8 mouse cellular contexts compared by ENCODE assay signal in genomic region chr11:58008437-58009050, GRCm38 (mm10). TPM values are rescaled to one million over a fixed set of nuclear protein-coding genes. Genes with fewer than 3 reads are reported as not detected.
A peak's percentile ranks its signal among the peaks of the same experiment; 100 is the strongest.
DNase-seq lines count a peak whose midpoint lies in the region; ATAC-seq and TF ChIP-seq lines count a peak whose summit lies in the region.

No protein-coding gene starts in this region.

- TF ChIP-seq EP300 in heart, postnatal 0 days (IDR thresholded peaks at IDR 0.05; ENCODE audit: low read depth): 0 out of 2 replicates have a peak, but pooled peaks have one; percentile 16

- H3K9me3 ChIP-seq in E14TG2a.4 (ENCODE audit: low read length): no peaks in the 10 kb centered on the region
- no peaks in the 10 kb centered on the region for H3K9me3 ChIP-seq in forebrain, embryonic 12.5 days
- H3K9me3 ChIP-seq in heart, postnatal 0 days (replicated peaks; ENCODE audit: control insufficient read depth, low read length): no peaks in the 10 kb centered on the region
- H3K9me3 ChIP-seq in liver, embryonic 15.5 days (replicated peaks): no peaks in the 10 kb centered on the region
- no peaks in the 10 kb centered on the region for H3K9me3 ChIP-seq in neural tube, embryonic 11.5 days (ENCODE audit: control insufficient read depth, low read length)
- no peaks in the 10 kb centered on the region for H3K9me3 ChIP-seq in stomach, embryonic 16.5 days (replicated peaks; ENCODE audit: control insufficient read depth, low read length)

- no peaks in the 10 kb centered on the region for H3K27me3 ChIP-seq in E14TG2a.4 (ENCODE audit: insufficient read depth, low read length)
- no peaks in the 10 kb centered on the region for H3K27me3 ChIP-seq in forebrain, embryonic 12.5 days
- no peaks in the 10 kb centered on the region for H3K27me3 ChIP-seq in heart, postnatal 0 days (ENCODE audit: control insufficient read depth, insufficient read depth, low read length)
- no peaks in the 10 kb centered on the region for H3K27me3 ChIP-seq in liver, embryonic 15.5 days
- H3K27me3 ChIP-seq in neural tube, embryonic 11.5 days (ENCODE audit: control insufficient read depth, insufficient read depth, low read length): no peaks in the 10 kb centered on the region
- no peaks in the 10 kb centered on the region for H3K27me3 ChIP-seq in stomach, embryonic 16.5 days (ENCODE audit: control insufficient read depth, insufficient read depth, low read length)

- ATAC-seq in forebrain, embryonic 12.5 days (ENCODE audit: low FRiP score): peak; percentile 90
- ATAC-seq in heart, postnatal 0 days (ENCODE audit: insufficient read depth, low read depth): peak; percentile 91
- peak; percentile 87 for ATAC-seq in liver, embryonic 15.5 days (ENCODE audit: insufficient read depth)
- ATAC-seq in neural tube, embryonic 11.5 days (ENCODE audit: insufficient read depth, low FRiP score, low TSS enrichment): peak; percentile 84
- ATAC-seq in stomach, embryonic 16.5 days (ENCODE audit: insufficient read depth, low FRiP score): peak; percentile 93

- no peak for TF ChIP-seq CTCF in E14TG2a.4 (conservative IDR thresholded peaks at IDR 0.05; ENCODE audit: low read length)
- TF ChIP-seq CTCF in heart, postnatal 0 days (IDR thresholded peaks at IDR 0.05; ENCODE audit: low read depth): no peak

- WGBS in forebrain, embryonic 12.5 days: under 1% methylated on average over 58 of the region's 74 CpGs
- WGBS in heart, postnatal 0 days: under 1% methylated on average over 59 of the region's 74 CpGs
- 1% methylated on average over 73 of the region's 74 CpGs for WGBS in liver, embryonic 15.5 days (ENCODE audit: insufficient replicate concordance)
- under 1% methylated on average over 32 of the region's 74 CpGs for WGBS in neural tube, embryonic 11.5 days
- WGBS in stomach, embryonic 16.5 days: under 1% methylated on average over 44 of the region's 74 CpGs

- H3K27ac ChIP-seq in forebrain, embryonic 12.5 days: peak overlapping the region; percentile 91
- peak overlapping the region; percentile 92 for H3K27ac ChIP-seq in heart, postnatal 0 days (ENCODE audit: low read depth)
- peak overlapping the region; percentile 94 for H3K27ac ChIP-seq in liver, embryonic 15.5 days (replicated peaks)
- H3K27ac ChIP-seq in neural tube, embryonic 11.5 days (ENCODE audit: low read depth, low read length): peak overlapping the region; percentile 83
- H3K27ac ChIP-seq in stomach, embryonic 16.5 days (ENCODE audit: low read length): peak overlapping the region; percentile 91

- peak; percentile 86 for DNase-seq in c-Kit-positive CD71-positive TER-119-negative erythroid progenitor cells, embryonic 14.5 days (ENCODE audit: low read depth)
- DNase-seq in heart, postnatal 0 days (ENCODE audit: low spot score): peak; percentile 92
- DNase-seq in kidney, postnatal 36 days: peak; percentile 89 to 92
- DNase-seq in neural tube, embryonic 11.5 days (ENCODE audit: low spot score): peak; percentile 93

- H3K4me1 ChIP-seq in E14TG2a.4 (replicated peaks; ENCODE audit: low read depth, low read length): peaks cover 60% of the 10 kb centered on the region
- peaks cover 25% of the 10 kb centered on the region for H3K4me1 ChIP-seq in forebrain, embryonic 12.5 days
- H3K4me1 ChIP-seq in heart, postnatal 0 days (ENCODE audit: control insufficient read depth, insufficient read depth): peaks cover 12% of the 10 kb centered on the region
- H3K4me1 ChIP-seq in liver, embryonic 15.5 days (replicated peaks): peaks cover 49% of the 10 kb centered on the region
- peaks cover 13% of the 10 kb centered on the region; the same call in 1 of the 2 replicates for H3K4me1 ChIP-seq in neural tube, embryonic 11.5 days (ENCODE audit: control insufficient read depth, insufficient read depth, low read length)
- H3K4me1 ChIP-seq in stomach, embryonic 16.5 days (ENCODE audit: control insufficient read depth, insufficient read depth, low read length): peaks cover 22% of the 10 kb centered on the region

- peak overlapping the region; percentile 96 for H3K4me3 ChIP-seq in E14TG2a.4 (replicated peaks; ENCODE audit: low read length)
- H3K4me3 ChIP-seq in forebrain, embryonic 12.5 days (replicated peaks): peak overlapping the region; percentile 95
- H3K4me3 ChIP-seq in heart, postnatal 0 days (ENCODE audit: low read depth, low read length): peak overlapping the region; percentile 86
- H3K4me3 ChIP-seq in liver, embryonic 15.5 days (replicated peaks): peak overlapping the region; percentile 91
- peak overlapping the region; percentile 95 for H3K4me3 ChIP-seq in neural tube, embryonic 11.5 days (ENCODE audit: low read depth, low read length)
- H3K4me3 ChIP-seq in stomach, embryonic 16.5 days (replicated peaks; ENCODE audit: low read length): peak overlapping the region; percentile 97

- peak overlapping the region; percentile 82 for H3K4me2 ChIP-seq in forebrain, embryonic 12.5 days
- H3K4me2 ChIP-seq in heart, postnatal 0 days (ENCODE audit: low read depth, low read length): peak overlapping the region; percentile 93
- peak overlapping the region; percentile 94 for H3K4me2 ChIP-seq in liver, embryonic 15.5 days
- H3K4me2 ChIP-seq in neural tube, embryonic 11.5 days (ENCODE audit: low read depth): peak overlapping the region; percentile 81
- H3K4me2 ChIP-seq in stomach, embryonic 16.5 days (ENCODE audit: low read depth, low read length): peak overlapping the region; percentile 94

- H3K36me3 ChIP-seq in E14TG2a.4 (ENCODE audit: insufficient read depth, low read length): peaks cover 10% of the 10 kb centered on the region; the same call in 1 of the 2 replicates
- no peaks in the 10 kb centered on the region for H3K36me3 ChIP-seq in forebrain, embryonic 12.5 days (replicated peaks)
- H3K36me3 ChIP-seq in heart, postnatal 0 days (replicated peaks; ENCODE audit: control insufficient read depth, insufficient read depth, low read length): no peaks in the 10 kb centered on the region
- H3K36me3 ChIP-seq in liver, embryonic 15.5 days (replicated peaks): no peaks in the 10 kb centered on the region
- no peaks in the 10 kb centered on the region for H3K36me3 ChIP-seq in neural tube, embryonic 11.5 days (ENCODE audit: control insufficient read depth, insufficient read depth, low read length)
- H3K36me3 ChIP-seq in stomach, embryonic 16.5 days (ENCODE audit: control insufficient read depth, insufficient read depth, low read length): no peaks in the 10 kb centered on the region

- peak overlapping the region; percentile 96 for H3K9ac ChIP-seq in forebrain, embryonic 12.5 days
- H3K9ac ChIP-seq in heart, postnatal 0 days (replicated peaks; ENCODE audit: low read depth, low read length): peak overlapping the region; percentile 97
- H3K9ac ChIP-seq in liver, embryonic 15.5 days: peak overlapping the region; percentile 95
- H3K9ac ChIP-seq in neural tube, embryonic 11.5 days (ENCODE audit: low read length): peak overlapping the region; percentile 93
- peak overlapping the region; percentile 98 for H3K9ac ChIP-seq in stomach, embryonic 16.5 days (ENCODE audit: low read length)

RNA-seq across cellular contexts. Expression of gene Larp1, which starts 0.3 kb away (rescaled TPM):
- polyA plus RNA-seq in forebrain, embryonic 12.5 days (2016; fragmentation: Nextera tagmentation; extraction: Ambion mirVana): 16.0 and 17.9 TPM in 2 replicates
- total RNA-seq in heart, postnatal 0 days (2014; rRNA removed; ENCODE audit: low replicate concordance): 18.2 and 21.8 TPM in 2 replicates
- polyA plus RNA-seq in heart, postnatal 0 days (2015; fragmentation: Nextera tagmentation; extraction: Ambion mirVana): 6.7 and 8.3 TPM in 2 replicates
- 17.3 and 19.8 TPM in 2 replicates for polyA plus RNA-seq in liver, embryonic 15.5 days (2015; fragmentation: Nextera tagmentation; extraction: Ambion mirVana)
- polyA plus RNA-seq in neural tube, embryonic 11.5 days (2014; fragmentation: Nextera tagmentation; extraction: Ambion mirVana): 19.8 and 22.7 TPM in 2 replicates
- 21.8 and 22.9 TPM in 2 replicates for polyA plus RNA-seq in stomach, embryonic 16.5 days (2015; fragmentation: Nextera tagmentation; extraction: Ambion mirVana)

Comparison
In these comparisons a context has a peak if more than half of its experiments do, and no peak if none do; other contexts are left out.
1. Peak in every context shown above with its lines: DNase-seq, ATAC-seq, H3K4me3 ChIP-seq and H3K27ac ChIP-seq.